Mouse (Mus musculus) cerebellum, postnatal 14 days (tissue): Measurements from ENCODE around the gene Rfc1.
"Not testable (repeated sequence)": the region's sequence is repeated elsewhere in the genome, so short reads cannot be mapped to it uniquely, and the experiment has no call there.

Experiments used
- DNase-seq, 2 experiments: peaks; one replicate each; pipeline ENCODE4 v3.0.0; 2021; ENCODE audit warnings: mixed read lengths in 2 of 2

The Rfc1 gene

DNA sequence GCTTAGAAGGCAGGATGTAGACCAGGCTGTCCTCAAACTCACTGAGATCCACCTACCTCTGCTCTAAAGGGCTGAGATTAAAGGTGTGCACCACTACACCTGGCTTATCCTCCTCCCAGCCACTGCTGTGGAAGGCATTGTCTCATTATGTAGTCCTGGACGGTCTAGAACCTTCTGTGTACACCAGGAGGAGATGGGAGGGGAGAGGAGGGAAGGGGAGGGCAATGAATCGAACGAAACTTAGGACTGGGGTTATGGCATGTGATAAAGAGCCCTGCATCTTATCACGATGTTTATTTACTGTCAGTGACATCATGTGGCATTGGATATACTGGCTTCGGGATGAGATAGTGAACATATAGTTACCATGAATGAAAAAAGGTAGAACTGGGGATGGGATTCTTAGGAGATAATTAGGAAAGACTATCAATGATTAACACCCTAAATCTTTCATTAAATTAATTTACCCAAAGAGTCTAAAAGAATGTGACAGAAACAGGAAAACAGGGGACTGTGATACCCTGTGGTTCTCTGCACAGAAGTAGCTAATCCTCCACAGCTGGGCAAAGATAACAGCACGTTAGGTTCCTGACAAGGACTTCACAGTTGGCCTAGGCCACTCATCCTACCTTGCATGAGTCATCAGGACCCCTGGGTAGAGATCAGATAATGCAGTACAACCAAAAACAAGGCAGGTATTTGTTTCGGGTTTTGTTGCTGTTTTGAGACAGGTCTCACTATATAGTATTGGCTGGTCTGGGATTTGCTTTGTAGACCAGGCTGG, 37.1 kb downstream of the Rfc1 start:
- no peak for DNase-seq

DNA sequence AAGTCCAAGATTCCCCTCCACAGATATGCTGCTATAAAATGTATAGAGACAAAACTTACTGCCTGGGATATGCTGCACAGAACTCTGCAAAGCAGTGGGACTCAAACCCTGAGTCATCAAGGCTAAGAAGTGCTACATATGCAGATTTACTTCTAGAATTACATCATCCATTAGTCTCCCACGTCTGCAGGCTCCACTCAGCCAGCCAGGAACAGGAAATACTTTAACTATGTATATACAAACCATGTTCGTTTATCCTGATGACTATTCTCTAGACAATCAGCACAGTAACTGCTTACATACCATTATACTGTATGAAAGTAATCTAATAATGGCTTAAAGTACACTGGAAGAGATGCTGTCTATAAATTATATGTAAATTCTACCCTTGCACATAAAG, 41.2 kb downstream of the Rfc1 start:
- DNase-seq = no peak

DNA sequence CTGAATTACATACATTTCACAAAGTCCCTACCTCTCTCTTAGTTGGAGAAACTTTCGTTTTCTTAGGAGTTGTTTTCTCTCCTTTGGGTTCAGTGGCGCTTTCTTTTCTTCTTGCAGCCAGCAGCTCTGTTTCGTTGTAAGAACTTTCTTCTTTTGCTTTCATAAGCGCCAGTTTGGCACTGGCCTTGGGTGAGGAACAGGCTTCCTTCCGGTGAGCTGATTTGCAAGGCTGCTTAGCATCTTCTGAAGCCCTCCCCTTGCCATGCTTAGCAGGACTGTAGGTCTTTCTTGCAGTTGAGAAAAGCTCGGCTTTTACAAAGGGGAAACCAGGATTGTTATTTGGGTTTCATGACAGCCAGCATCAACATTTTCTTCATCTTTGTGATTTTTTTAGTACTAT, 41.8 kb downstream of the Rfc1 start:
- no peak for DNase-seq

- DNase-seq = not testable (repeated sequence)
Measured at GRCm38 (mm10) chr5:65289009-65289408, 46.5 kb downstream of the Rfc1 start.

GRCm38 (mm10) chr5:65287751-65288701, 47.4 kb downstream of the Rfc1 start:
- DNase-seq = peak; percentile 78 to 83

- DNase-seq = peak; percentile 26 to 46
Measured at GRCm38 (mm10) chr5:65284171-65284570, 51.3 kb downstream of the Rfc1 start.

- peak in 1 of 2 experiments; percentile 18 for DNase-seq
Measured at GRCm38 (mm10) chr5:65281216-65281615, 54.3 kb downstream of the Rfc1 start.

DNA sequence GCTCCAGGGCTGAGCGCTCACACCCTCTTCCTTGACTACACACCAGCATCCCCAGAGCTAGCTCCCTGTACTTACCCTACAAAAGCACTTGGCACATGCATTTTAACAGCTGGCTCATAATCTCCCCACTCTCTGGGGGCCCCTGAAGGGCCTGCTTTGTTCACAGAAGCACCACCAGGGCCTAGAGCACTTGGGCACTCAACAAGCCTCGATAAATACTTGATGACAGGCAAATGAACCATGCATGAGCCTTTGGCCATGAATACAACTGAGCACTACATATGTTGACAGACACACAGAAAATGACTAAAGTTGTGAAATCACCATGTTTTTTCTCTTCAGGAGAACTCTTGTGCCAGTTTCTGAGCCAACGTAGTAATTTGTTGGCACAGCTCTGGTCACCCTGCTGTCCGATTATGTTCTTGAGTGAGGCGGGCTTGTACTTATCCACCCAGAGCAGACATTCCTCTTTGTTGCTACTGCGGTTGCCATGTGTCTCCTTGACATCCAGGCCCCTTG, 56.3 kb downstream of the Rfc1 start:
- DNase-seq = peak; percentile 49 to 59

DNA sequence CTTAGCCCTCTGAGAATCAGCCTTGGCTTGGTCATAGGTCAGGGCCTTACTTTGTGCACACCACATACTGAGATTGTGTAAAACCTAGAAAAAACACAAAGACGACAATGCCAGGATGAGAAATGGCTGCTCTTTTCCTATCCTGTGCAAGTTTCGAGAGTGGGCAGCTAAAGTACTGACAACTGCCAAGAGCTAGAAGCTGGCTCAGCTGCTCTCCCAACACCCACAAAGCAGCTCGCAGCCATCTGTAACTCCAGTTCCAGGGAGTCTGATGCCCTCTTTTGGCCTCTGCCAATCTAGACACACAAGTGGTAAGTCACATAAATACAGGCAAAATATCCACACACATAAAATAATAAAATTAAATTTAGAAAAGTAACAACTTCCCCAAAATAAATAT, 61.5 kb downstream of the Rfc1 start:
- DNase-seq = peak; percentile 37 to 52

DNA sequence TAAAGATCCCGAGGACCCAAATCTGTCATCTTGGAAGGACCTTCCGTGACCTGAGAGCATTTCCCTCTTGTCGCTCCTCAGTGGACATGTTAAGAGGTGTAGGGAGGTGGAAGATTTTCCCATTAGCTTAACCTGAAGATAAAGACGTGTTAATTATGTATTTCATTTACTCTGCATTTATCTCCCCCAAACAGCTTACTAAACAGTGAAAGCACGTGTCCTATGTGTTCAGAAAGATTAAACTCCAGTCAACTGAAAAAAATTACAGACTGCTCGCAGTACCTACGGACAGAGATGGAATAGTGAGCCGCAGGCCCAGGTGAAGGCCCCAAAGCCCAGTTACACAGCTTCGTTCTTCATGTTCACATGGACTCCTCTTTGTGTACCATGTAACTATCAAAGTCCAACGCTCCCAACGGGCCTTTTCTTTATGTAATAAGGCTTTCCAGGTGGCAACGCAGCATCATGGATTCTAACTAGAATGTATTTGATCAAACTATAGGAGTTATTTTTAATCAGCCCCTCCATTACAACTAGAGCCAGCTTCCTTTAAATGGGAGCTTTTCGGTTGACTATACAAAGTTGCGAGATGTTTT, 77.5 kb downstream of the Rfc1 start:
- no peak for DNase-seq

- no peak for DNase-seq
Measured at GRCm38 (mm10) chr5:65250185-65250855, 85.2 kb downstream of the Rfc1 start.

- no peak for DNase-seq
Measured at GRCm38 (mm10) chr5:65247296-65247695, 88.2 kb downstream of the Rfc1 start.

DNA sequence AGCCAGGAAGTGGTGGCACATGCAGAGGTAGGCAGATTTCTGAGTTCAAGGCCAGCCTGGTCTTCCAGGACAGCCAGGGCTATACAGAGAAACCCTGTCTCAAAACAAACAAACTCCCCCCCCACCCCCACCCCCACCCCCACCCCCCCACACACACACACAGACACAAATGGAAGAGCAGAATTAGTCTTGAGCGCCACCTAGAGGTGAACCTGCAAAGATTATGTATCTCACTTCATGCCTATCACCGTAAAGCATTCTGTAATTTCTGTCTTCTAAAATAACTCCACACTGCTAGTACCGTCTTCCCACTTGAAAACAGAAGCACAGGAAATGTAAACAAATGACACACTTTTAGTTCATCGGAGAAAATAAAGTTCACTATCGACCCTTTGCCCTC, 92.7 kb downstream of the Rfc1 start:
- peak; percentile 53 to 67 for DNase-seq

GRCm38 (mm10) chr5:65231289-65232003, 104.0 kb downstream of the Rfc1 start:
- DNase-seq = peak; percentile 21 to 24

DNA sequence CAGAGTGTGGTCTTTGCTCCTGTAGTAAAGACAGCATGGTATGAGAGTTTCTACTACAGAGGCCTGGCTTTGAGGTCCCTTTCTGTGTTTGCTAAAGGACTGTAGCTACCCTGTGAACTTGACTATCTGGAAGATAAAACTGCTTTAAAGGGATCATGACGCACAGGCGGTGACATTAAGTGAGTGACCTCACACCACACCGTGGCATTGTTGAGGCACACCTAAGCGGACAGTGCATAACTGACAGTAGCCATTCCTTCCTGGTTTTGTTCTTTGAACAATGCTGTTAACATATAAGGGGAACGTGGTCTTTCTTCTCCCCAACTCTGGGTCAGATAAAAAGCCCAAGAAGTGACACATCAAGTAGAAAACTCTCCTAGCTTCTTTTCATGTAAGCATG, 111.4 kb downstream of the Rfc1 start:
- no peak for DNase-seq

GRCm38 (mm10) chr5:65221037-65221436, 114.4 kb downstream of the Rfc1 start:
- no peak for DNase-seq

- DNase-seq = no peak
Measured at GRCm38 (mm10) chr5:65217305-65218269, 117.9 kb downstream of the Rfc1 start.

GRCm38 (mm10) chr5:65213321-65213720, 122.1 kb downstream of the Rfc1 start:
- peak; percentile 64 to 73 for DNase-seq
